Mouse (Mus musculus) monocyte, adult 5-6 weeks (primary cell): ENCODE data around the gene Supt20. TPM values are rescaled to one million over a fixed set of nuclear protein-coding genes. Genes with fewer than 3 reads are reported as not detected.

Source experiments
- ATAC-seq: fragments of 153-309, 156-312 bp; replicated peaks from 2 replicates; pipeline ENCODE4 v1.8.0; 2017; ENCODE audit warnings: mild to moderate bottlenecking; ENCODE audit not compliant: low TSS enrichment, insufficient number of reproducible peaks, severe bottlenecking, poor library complexity, low FRiP score
- total RNA-seq: library from RNA; stranded (forward); fragments of 200-1000, 200-491, 200-594 nt; gene quantifications from 3 replicates; pipeline ENCODE4 v1.2.3, GENCODE M21; 2017

Gene Supt20
- 47.4 to 88.0 TPM (median 61.8 TPM) in 3 replicates for total RNA-seq

DNA sequence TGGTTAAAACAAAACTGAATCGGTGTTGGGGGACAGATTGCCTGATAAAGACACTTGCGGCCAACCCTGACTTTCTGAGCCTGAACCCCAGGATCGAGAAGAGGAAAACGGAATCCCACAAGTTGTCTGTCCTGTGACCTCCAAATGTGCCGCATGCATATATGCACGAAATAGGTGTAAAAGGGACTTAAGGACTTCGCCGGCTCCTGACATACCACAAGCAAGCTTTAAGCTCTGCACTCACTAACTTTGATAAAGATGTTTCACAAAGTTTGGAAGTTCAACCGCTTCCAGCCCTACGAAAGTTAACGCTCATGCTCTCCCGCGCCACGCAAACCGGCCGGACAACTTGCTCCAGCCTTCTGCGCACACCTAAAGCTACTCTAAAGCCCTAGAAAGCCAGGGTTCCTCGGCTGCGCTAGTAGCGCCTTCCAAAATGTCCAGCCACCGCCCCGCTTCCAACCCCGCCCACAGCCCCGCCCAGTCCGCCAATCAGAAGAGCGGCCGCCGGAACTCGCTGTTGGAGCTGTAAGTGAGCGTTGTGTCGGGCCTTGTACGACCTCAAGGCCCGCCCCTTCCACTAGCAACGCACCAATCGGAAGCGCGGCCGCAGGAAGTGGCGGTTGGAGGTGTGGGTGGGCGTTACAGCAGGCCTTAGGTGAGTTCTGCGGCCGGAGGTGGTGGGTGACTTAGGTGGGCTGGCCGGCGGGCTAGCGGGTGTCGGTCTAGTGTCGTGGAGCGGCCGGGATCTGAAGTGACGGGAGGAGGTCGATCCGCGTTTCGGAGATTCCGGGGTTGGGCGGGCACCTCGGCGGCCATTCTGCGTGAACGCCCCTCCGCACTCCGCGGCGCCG, at the start of gene Supt20:
Gene Supt20 (plus strand): TSS at position 606 of the 854 bp plus-strand sequence.
- peak; percentile 97 for ATAC-seq

DNA sequence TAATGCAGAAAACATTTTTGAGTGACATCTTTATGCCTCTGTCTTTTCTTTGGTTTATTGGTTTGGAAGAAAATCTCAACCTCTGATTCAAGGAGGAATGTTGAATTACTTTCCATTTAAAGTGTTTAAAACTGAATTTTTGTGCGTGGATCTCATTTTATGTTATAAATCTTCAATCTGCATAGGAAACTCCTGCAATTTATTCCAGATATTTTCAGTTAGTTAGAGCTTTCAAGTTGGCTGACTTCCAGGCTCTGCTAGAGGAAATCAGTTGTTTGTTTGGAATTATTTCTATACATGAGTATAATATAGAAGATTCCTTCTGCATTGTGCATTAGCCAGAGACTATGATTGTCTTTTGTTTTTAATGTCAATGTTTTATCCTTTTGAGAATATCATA, 49.8 kb upstream of the Supt20 start:
- ATAC-seq = no peak

DNA sequence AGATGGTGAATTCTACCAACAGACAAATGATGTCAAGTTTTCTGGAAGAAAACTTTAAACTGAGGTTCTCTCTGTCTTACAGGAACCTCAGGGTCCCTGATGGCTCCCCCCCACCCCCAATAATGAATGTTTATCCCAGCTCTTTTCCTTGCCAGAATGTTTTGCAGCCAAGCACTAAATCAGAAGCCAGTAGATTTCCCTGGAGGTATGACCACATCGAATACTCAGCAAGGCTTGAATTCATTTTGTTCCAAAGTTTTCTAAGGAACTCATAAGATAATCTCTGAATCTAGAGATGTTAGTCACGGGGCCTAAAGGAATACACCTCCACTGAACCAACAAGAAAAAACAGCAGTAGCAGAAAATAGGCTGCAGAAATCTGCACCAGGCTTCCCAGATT, 45.0 kb upstream of the Supt20 start:
- ATAC-seq = no peak

DNA sequence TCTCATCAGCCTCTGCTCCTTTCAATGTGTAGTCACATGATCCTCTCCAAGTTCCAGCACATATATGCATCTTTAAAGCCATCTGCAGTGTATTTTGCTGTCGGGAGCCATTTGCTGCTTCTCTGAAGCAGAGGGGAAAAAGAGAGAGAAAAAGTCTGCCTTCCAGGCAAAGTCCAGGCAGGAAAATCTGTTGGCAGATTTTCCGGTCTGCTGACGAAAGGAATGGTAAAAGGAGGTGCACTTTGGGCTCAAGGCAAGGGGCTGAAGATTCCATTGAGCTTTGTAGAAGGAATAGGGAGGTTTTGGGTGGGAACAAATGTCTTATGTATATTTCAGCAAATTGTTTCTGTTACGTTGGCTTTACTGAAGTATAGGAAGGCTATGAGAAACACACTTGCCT, 41.0 kb upstream of the Supt20 start:
- no peak for ATAC-seq

DNA sequence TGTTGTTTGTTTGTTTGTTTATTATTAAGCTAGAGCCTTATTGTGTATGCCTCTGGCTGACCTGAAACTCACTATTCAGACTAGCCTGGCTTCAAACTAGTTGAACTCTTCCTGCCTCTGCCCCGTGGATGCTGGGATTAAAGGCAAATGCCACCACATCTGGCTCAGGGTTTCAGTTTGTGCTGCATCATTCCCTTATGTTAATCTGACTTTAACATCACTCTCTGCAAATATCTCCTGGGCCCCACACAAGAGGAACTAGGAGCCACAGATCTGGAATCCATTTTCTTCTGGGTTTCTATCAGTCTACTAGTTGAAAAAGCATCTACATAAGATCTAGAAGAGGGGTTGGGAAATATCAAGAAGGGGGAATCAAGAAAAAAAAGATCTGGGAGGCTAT, 38.4 kb upstream of the Supt20 start:
- no peak for ATAC-seq

DNA sequence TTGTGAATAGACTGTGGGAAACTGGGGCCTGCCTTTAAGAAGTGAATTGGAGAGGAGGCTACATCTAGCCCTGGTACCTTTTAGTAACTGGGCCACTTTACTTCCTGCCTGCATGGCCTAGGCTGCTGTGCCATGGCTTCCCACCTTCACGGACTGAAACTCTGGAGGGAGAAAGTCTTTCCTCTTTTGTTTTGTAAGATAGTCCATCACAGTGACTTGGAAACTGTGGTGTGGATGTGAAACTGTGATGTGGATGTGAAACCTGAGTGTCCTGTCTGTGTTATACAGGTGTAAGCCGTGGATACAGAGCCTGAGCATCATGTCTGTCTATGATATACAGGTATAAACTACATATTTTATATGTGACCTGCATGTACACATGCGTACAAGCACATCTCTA, 35.5 kb upstream of the Supt20 start:
- ATAC-seq = no peak

DNA sequence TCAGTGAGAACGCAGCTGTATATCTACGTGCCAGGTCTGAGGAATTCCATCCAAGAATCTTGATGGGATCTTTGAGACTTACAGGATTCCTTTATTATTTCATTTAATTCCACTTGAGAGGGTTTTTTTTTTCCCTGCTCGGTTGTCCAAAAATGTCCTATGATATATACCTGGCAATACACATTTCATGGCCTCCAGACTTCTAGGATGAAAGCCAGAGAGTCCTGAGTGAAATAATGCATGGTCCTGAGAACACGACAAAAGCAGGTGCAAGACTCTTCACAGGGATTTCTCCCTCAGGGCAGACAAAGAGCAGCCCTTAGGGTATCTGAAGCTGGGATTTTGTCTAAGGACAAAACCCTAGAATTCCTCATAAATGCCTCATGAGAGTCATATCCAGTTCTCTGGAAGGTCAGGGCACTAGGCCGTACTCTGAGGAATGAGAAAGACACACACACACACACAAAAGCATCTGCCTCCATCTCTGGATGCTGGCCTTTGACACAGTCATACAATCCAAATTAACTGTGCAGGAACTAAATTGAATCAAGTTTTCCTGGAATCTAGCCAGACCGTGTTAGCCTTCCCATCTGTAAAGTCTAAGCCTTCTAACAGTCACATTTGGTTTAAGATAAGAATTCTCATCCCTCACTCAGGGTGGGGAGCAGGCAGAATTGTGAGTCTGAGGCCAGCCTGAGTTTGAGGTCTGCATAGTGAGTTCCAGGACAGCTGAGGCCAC, 34.5 kb upstream of the Supt20 start:
- ATAC-seq = no peak

DNA sequence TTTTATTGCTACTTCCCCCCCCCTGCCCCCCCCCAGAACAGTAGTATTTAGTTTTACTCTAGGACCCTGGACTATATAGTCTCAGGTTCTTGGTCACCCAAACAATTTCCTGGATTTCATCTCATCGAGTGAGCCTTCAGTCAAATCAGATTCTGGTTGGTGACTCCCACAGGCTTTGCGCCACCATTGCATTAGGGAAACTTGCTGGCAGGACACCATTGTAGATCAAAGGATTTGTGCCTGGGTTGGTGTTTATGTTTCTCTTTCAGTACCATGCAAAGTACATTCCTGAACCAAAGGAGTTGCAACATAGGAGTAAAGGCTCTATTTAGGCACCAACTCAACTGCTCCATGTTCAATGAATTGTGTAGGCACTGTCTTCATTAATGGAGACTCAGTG, 32.9 kb upstream of the Supt20 start:
- no peak for ATAC-seq

DNA sequence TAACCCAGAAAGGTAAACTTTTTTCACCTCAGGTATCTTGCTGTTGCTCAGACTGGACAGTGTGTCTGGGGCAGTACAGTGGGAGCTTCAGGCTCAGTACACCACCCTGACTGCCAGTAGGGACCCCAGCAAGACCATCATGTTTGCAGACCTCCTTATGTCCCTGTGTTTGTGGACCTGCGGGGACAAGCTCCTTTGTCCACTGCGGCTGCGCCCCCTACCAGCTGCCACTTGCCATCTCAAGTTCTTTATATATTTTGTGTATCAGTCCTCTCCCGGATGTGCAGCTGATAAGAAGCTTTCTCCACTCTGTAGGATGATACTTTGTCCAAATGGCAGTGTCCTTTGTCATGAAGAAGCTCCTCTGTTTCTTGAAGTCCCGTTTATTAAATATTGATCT, 30.2 kb upstream of the Supt20 start:
- ATAC-seq = no peak

DNA sequence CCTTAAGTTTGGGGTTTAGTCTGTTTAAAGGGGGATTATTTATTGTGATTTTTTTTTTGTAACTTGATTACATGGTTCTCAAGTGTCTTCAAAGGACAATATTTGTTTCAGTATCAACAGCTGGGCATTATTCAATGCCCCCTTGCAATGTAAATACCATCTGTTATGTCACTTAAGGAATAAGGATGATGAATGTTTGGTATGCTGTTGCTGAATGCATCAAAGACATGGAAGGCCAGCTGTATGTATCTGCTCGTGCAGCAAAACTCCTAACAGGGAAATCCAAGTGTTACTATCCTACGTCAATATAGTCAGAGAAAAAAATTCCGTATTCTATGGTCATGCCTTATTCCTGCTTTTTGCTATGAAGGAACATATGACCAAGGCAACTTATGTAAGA, 24.5 kb upstream of the Supt20 start:
- no peak for ATAC-seq

DNA sequence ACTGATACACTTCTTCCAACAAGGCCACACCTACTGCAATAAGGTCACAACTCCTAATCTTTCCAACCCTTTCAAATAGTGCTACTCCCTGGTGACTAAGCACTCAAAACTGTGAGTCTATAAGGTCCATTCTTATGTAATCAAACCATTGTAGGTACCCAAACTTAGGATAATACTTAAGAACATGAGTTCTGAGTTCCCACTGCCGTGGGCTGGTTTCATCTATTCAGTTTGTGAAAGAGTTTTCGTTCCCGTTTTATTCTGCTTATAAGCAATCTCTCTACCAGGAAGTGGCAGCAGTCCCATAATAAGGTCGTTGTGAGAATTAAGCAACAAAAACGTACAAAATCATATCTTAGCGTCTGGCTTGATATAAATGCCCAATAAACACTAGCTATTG, 23.9 kb upstream of the Supt20 start:
- 0 out of 2 replicates have a peak, but pooled peaks have one; percentile 9 for ATAC-seq

DNA sequence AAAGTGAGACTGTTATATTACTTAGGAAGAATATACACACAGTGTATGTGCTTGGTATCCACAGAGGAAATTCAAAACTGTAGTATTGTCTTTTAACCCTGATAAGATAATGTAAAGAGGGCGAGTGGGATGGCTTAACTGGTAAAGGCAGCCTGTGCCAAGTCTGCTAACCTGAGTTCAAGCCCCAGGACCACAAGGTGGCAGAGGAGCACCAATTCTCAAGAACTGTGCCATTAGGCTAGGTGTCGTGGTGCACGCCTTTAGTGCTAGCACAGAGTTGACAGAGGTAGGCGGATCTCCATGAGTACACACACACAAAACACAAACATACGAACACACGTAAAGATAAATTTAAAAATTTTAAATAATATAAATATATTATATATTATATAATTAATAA, 23.0 kb upstream of the Supt20 start:
- 0 out of 2 replicates have a peak, but pooled peaks have one; percentile 40 for ATAC-seq

DNA sequence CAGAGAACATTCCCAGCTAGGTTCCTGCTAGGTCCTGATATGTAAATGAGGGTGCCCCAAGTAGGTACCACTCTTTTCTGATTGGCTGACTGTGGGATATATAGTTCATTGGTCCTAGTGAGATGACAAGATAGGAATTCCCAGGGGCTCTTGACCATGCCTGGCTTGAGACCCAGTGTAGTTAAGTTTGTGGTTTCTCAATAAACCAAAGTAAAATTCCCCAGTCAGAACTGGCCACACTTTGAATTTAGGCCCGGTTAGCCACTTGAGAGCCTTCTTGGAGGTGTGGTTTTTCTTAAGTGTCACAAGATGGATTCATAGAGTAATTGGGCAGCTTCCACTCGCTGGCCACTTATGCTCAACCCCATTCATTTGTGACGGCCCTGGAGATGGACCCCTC, 20.5 kb upstream of the Supt20 start:
- no peak for ATAC-seq

DNA sequence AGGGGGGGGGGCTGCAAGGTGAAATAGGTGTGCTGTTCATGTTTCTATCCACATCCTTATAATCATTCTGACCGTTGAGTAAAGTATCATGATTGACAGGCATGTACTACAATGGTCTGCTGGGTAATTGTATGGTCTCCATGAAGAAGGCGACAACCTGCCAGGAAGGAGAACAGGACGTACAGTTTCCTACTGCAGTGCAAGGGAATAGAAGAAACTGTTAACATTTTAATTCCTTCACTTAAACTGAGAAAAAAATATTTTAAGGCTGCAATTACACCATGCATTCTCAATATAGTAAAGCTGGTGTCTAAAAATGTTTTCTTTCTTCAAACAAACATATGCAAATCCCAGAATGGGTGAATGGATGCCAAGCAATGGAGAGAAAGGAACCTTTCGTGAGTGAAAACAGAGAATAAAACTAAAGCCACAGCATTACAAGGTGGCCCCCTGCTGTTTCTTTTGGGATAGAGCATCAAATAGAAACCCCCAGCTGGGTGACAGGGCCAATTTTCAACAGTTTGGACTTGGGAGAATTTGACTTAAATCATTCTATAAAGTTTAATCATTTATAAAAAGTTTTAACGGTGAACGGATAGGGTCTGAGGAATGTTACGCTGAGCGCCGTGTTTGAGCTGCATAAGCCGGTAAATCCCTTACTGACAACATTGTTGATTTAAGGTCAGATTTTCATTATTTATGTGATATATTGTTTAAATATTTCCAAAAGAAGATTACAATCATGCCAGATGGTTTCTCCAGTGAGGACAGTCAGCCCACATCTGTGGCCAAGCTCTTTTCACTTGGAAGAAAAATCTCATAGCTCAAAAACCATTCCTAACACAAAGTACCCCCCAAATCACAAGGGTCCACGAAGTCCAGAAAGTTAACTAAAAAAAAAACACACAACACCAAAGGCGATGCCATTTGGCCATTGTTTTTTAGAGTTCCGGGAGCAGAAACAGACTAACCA, 19.8 kb upstream of the Supt20 start:
- no peak for ATAC-seq

DNA sequence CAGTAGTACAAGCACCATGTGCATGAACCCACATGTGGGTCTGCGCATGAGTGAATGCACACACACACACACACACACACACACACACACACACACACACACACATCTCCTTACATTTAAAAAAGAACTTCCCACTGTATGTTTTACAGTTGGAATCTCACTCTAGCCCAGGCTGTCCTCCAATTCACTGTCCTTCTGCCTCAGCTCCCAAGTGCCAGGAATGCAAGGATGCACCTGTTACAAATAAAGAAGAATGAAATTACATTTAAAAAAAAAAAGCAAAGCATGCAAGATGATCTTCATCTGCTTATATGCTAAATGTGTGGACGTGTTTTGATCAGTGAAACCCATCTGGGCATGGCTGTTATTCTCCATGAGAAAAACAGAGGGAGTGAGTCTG, 15.8 kb upstream of the Supt20 start:
- ATAC-seq = no peak

DNA sequence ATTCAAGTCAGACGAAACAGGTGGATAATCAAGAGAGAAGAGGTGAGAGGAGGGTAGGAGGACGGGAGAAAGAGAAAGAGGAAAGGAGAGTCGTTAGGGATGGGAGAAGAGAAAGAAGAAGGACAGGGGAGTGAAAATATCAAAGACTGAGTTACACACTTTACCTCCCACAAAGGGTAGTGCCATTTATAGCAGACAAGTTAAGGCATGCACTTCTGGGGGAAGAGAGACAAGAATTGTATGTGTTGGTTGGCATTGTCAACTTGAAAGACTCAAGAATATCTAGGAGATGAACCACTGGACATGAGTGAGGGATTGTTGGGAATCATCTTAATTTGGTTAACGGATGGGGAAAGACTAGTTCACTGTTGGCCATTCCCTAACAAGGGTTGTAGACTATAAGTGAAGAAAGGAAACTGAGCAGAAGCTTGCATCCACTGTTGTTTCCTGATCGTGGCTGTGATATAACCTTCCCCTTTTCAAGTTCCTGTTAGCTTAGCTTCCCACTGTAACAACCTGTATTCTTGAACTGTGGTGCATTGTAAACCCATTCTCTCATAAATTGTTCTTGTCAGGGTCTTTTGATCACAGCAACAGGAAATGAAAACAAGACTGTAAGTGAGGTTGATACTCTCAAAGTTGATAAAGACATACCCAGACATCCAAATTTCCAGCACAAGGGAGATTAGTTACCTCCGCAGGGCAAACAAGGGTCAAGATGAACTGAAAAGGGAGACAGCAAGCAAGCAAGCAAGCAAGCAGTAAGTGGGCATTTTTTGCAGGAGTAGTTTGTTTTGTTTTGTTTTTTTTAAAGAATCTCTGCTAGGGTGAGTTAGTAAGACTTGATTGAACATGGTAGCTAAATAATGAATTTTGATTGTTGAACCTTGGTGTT, 11.1 kb upstream of the Supt20 start:
- ATAC-seq = no peak

DNA sequence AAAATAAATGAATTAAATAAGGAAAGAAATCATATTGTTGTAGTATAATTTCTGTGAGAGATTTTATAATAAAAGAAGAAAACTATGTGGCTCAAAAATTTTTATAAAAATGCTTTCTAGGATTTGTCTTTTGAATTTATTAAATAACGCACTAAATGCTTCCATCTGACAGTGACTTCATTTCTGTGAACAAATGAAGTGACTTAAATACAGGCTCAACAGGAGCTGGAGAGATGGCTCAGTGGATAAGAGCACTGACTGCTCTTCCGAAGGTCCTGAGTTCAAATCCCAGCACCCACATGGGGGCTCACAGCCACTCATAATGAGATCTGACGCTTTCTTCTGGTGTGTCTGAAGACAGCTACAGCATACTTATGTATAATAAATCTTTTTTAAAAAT, 7.4 kb upstream of the Supt20 start:
- no peak for ATAC-seq

DNA sequence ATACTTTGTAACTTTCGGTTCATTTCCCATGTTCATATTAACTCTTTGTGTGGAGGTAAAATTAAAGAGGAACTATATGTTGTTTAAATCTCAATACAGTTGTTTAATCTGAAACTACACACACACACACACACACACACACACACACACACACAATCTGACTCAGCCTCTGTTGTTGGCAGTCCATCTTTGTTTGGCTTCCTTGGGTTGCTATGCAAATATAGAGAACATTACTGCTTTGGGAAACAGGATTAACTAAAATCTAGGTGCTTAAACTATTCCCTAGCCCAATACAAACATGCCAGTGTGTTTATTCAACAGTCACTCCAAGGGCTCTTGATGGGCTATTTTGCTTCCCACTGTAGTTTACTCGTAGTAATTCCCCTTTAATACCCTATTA, 5.4 kb upstream of the Supt20 start:
- ATAC-seq = no peak
